Mouse (Mus musculus): ENCODE results near the gene Bbx. TPM values are rescaled to one million over a fixed set of nuclear protein-coding genes. Genes with fewer than 3 reads are reported as not detected.
A peak's percentile ranks its signal among the peaks of the same experiment; 100 is the strongest.

Bbx gene
- total RNA-seq, 2 experiments from 2014 or later = 18.6 to 22.9 TPM

GRCm38 (mm10) chr16:50261741-50262140 lies 170.4 kb downstream of the Bbx start:
- no peak for DNase-seq (ENCODE audit: low spot score in 2 of 2)
- intact Hi-C loops (cut with DNase I) = no loop called here

GRCm38 (mm10) chr16:50254522-50255159 lies 177.5 kb downstream of the Bbx start:
- intact Hi-C loops (cut with DNase I) = loop anchor here (2.0 to 5.0 kb wide), 4 partner anchors 38 to 482 kb away; no protein-coding TSS in a partner anchor

GRCm38 (mm10) chr16:50251417-50251975 lies 180.7 kb downstream of the Bbx start:
- intact Hi-C loops (cut with DNase I) = loop anchor here (5.0 kb wide), 1 partner anchor 56 kb away; no protein-coding TSS in a partner anchor

More at GRCm38 (mm10) chr16:50254522-50255159, 177.5 kb downstream of the Bbx start:
- no peak for DNase-seq (ENCODE audit: low spot score in 2 of 2)

GRCm38 (mm10) chr16:50250469-50250868 lies 181.7 kb downstream of the Bbx start:
- no peak for DNase-seq (ENCODE audit: low spot score in 2 of 2)
- intact Hi-C loops (cut with DNase I) = loop anchor here (5.0 kb wide), 1 partner anchor 57 kb away; no protein-coding TSS in a partner anchor

More at GRCm38 (mm10) chr16:50251417-50251975, 180.7 kb downstream of the Bbx start:
- DNase-seq (ENCODE audit: low spot score in 2 of 2) = no peak

- intact Hi-C loops (cut with DNase I) = no loop called here
- DNase-seq (ENCODE audit: low spot score in 2 of 2) = no peak
Measured at GRCm38 (mm10) chr16:50249036-50249435, 183.2 kb downstream of the Bbx start.

- no peak for DNase-seq (ENCODE audit: low spot score in 2 of 2)
- intact Hi-C loops (cut with DNase I) = no loop called here
Measured at GRCm38 (mm10) chr16:50242444-50242843, 189.7 kb downstream of the Bbx start.

- DNase-seq (ENCODE audit: low spot score in 2 of 2) = no peak
- intact Hi-C loops (cut with DNase I) = no loop called here
Measured at GRCm38 (mm10) chr16:50241604-50242003, 190.6 kb downstream of the Bbx start.

- intact Hi-C loops (cut with DNase I) = no loop called here
- DNase-seq (ENCODE audit: low spot score in 2 of 2) = no peak
Measured at GRCm38 (mm10) chr16:50235231-50235630, 197.0 kb downstream of the Bbx start.

GRCm38 (mm10) chr16:50230624-50231023 lies 201.6 kb downstream of the Bbx start:
- DNase-seq (ENCODE audit: low spot score in 2 of 2) = no peak
- intact Hi-C loops (cut with DNase I) = no loop called here

GRCm38 (mm10) chr16:50228833-50229232 lies 203.4 kb downstream of the Bbx start:
- DNase-seq (ENCODE audit: low spot score in 2 of 2) = no peak
- intact Hi-C loops (cut with DNase I) = no loop called here

GRCm38 (mm10) chr16:50226274-50226673 lies 205.9 kb downstream of the Bbx start:
- intact Hi-C loops (cut with DNase I) = no loop called here
- DNase-seq (ENCODE audit: low spot score in 2 of 2) = no peak

GRCm38 (mm10) chr16:50224946-50225345 lies 207.2 kb downstream of the Bbx start:
- no peak for DNase-seq (ENCODE audit: low spot score in 2 of 2)
- intact Hi-C loops (cut with DNase I) = no loop called here

- peak; percentile 26 to 28 for DNase-seq (ENCODE audit: low spot score in 2 of 2)
- intact Hi-C loops (cut with DNase I) = no loop called here
Measured at GRCm38 (mm10) chr16:50220734-50221501, 211.3 kb downstream of the Bbx start.

- DNase-seq (ENCODE audit: low spot score in 2 of 2) = no peak
- intact Hi-C loops (cut with DNase I) = no loop called here
Measured at GRCm38 (mm10) chr16:50217084-50217483, 215.1 kb downstream of the Bbx start.

GRCm38 (mm10) chr16:50211727-50212126 lies 220.5 kb downstream of the Bbx start:
- no peak for DNase-seq (ENCODE audit: low spot score in 2 of 2)
- intact Hi-C loops (cut with DNase I) = no loop called here

- intact Hi-C loops (cut with DNase I) = no loop called here
- no peak for DNase-seq (ENCODE audit: low spot score in 2 of 2)
Measured at GRCm38 (mm10) chr16:50211231-50211630, 221.0 kb downstream of the Bbx start.

- no peak for DNase-seq (ENCODE audit: low spot score in 2 of 2)
- intact Hi-C loops (cut with DNase I) = no loop called here
Measured at GRCm38 (mm10) chr16:50210742-50211141, 221.4 kb downstream of the Bbx start.

GRCm38 (mm10) chr16:50204944-50205343 lies 227.2 kb downstream of the Bbx start:
- DNase-seq (ENCODE audit: low spot score in 2 of 2) = no peak
- intact Hi-C loops (cut with DNase I) = no loop called here

GRCm38 (mm10) chr16:50201546-50202151 lies 230.5 kb downstream of the Bbx start:
- no peak for DNase-seq (ENCODE audit: low spot score in 2 of 2)
- intact Hi-C loops (cut with DNase I) = no loop called here

- no peak for DNase-seq (ENCODE audit: low spot score in 2 of 2)
- intact Hi-C loops (cut with DNase I) = no loop called here
Measured at GRCm38 (mm10) chr16:50200214-50200613, 232.0 kb downstream of the Bbx start.

All from left cerebral cortex, postnatal 36 days (tissue).